Mouse (Mus musculus) gastrocnemius, postnatal 14 days (tissue): ENCODE measurements around the gene Cnnm3. TPM values are rescaled to one million over a fixed set of nuclear protein-coding genes. Genes with fewer than 3 reads are reported as not detected.
A peak's percentile ranks its signal among the peaks of the same experiment; 100 is the strongest.

ENCODE experiments used
- DNase-seq: peaks from one replicate; pipeline ENCODE4 v3.0.0; 2021; ENCODE audit warnings: mixed read lengths
- intact Hi-C: fragments of 180-260 bp; cut with DNase I; formaldehyde crosslinking; loops from one replicate; pipeline ENCODE4 v1.15.1; 2025; ENCODE audit warnings: low total_unique reads
- total RNA-seq, 2 experiments: library from RNA; stranded (reverse); gene quantifications; 2 replicates each; pipeline ENCODE4 v1.2.3; 2021

Gene Cnnm3
- total RNA-seq, 2 experiments from 2014 or later = 9.3 to 13.3 TPM

GRCm38 (mm10) chr1:36492416-36493139 is 19.1 kb upstream of the Cnnm3 start:
- peak; percentile 76 for DNase-seq
- intact Hi-C loops = no loop called here

GRCm38 (mm10) chr1:36493299-36493698 is 18.4 kb upstream of the Cnnm3 start:
- DNase-seq = no peak
- intact Hi-C loops = no loop called here

- intact Hi-C loops = loop anchor here (5.0 kb wide), 1 partner anchor 174 kb away; no protein-coding TSS in a partner anchor
- DNase-seq = no peak
Observed at GRCm38 (mm10) chr1:36496719-36497118, 14.9 kb upstream of the Cnnm3 start.

- intact Hi-C loops = loop anchor here (5.0 kb wide), 1 partner anchor 175 kb away; no protein-coding TSS in a partner anchor
- no peak for DNase-seq
Observed at GRCm38 (mm10) chr1:36497312-36497711, 14.4 kb upstream of the Cnnm3 start.

- peak; percentile 60 for DNase-seq
- intact Hi-C loops = loop anchor here (10.0 kb wide), 2 partner anchors 66 to 156 kb away; no protein-coding TSS in a partner anchor
Observed at GRCm38 (mm10) chr1:36501261-36501660, 10.4 kb upstream of the Cnnm3 start.

GRCm38 (mm10) chr1:36508238-36508637 is 3.4 kb upstream of the Cnnm3 start:
- intact Hi-C loops = loop anchor here (10.0 kb wide), 2 partner anchors 73 to 163 kb away; no protein-coding TSS in a partner anchor
- no peak for DNase-seq

GRCm38 (mm10) chr1:36512089-36512965 is 660 bp downstream of the Cnnm3 start:
- intact Hi-C loops = no loop called here
- DNase-seq = peak; percentile 63

- intact Hi-C loops = no loop called here
- no peak for DNase-seq
Observed at GRCm38 (mm10) chr1:36512966-36513280, 1.3 kb downstream of the Cnnm3 start.

- DNase-seq = no peak
- intact Hi-C loops = no loop called here
Observed at GRCm38 (mm10) chr1:36513310-36513709, 1.6 kb downstream of the Cnnm3 start.

- intact Hi-C loops = no loop called here
- DNase-seq = no peak
Observed at GRCm38 (mm10) chr1:36513718-36514117, 2.1 kb downstream of the Cnnm3 start.

GRCm38 (mm10) chr1:36518259-36518658 is 6.6 kb downstream of the Cnnm3 start:
- no peak for DNase-seq
- intact Hi-C loops = no loop called here

GRCm38 (mm10) chr1:36519626-36520025 is 8.0 kb downstream of the Cnnm3 start:
- intact Hi-C loops = no loop called here
- DNase-seq = no peak

GRCm38 (mm10) chr1:36522210-36522609 is 10.5 kb downstream of the Cnnm3 start:
- intact Hi-C loops = no loop called here
- DNase-seq = no peak

- intact Hi-C loops = no loop called here
- peak; percentile 58 for DNase-seq
Observed at GRCm38 (mm10) chr1:36523332-36524013, 11.8 kb downstream of the Cnnm3 start.

- intact Hi-C loops = no loop called here
- no peak for DNase-seq
Observed at GRCm38 (mm10) chr1:36524058-36524457, 12.4 kb downstream of the Cnnm3 start.

- no peak for DNase-seq
- intact Hi-C loops = no loop called here
Observed at GRCm38 (mm10) chr1:36525774-36526173, 14.1 kb downstream of the Cnnm3 start.

- intact Hi-C loops = no loop called here
- no peak for DNase-seq
Observed at GRCm38 (mm10) chr1:36526903-36527302, 15.2 kb downstream of the Cnnm3 start.

- intact Hi-C loops = no loop called here
Observed at GRCm38 (mm10) chr1:36528351-36528750, 16.7 kb downstream of the Cnnm3 start.

GRCm38 (mm10) chr1:36529274-36529673 is 17.6 kb downstream of the Cnnm3 start:
- intact Hi-C loops = no loop called here
- no peak for DNase-seq

More at GRCm38 (mm10) chr1:36528351-36528750, 16.7 kb downstream of the Cnnm3 start:
- no peak for DNase-seq

GRCm38 (mm10) chr1:36529875-36530274 is 18.2 kb downstream of the Cnnm3 start:
- no peak for DNase-seq
- intact Hi-C loops = no loop called here
